30 mouse cellular contexts compared by ENCODE assay signal in the genomic region with DNA sequence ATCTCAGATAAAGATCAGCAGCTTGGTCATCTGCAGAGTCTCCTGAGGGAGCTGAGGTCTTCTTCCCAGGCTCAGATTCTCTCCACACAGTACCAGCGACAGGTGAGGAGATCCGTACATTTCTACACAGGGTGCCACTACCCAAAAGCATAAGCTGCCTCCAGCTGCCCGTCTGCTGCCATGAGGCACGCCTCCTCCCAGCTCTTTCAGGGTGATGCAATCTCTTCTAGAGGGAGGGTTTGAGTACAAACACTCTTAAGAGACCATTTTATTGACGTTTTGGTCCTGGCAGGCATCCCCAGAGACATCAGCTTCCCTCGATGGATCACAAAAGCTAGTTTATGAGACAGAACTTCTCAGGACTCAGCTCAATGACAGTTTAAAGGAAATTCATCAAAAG. TPM values are rescaled to one million over a fixed set of nuclear protein-coding genes. Genes with fewer than 3 reads are reported as not detected.
DNase-seq lines count a peak whose midpoint lies in the region; ATAC-seq and TF ChIP-seq lines count a peak whose summit lies in the region.
"Had no signal": no experiment of that assay in that cellular context is flagged by ENCODE, and none has a peak within 500 bp of the region (broad histone marks: within the 10 kb centered on the region; RNA-seq: fewer than 3 reads in every experiment).

No protein-coding gene starts in this region.

- no peak for TF ChIP-seq CTCF in liver, postnatal 0 days (IDR thresholded peaks at IDR 0.05; ENCODE audit: low read depth)

- H3K27me3 ChIP-seq in liver, embryonic 12.5 days (replicated peaks), result no peaks in the 10 kb centered on the region
- H3K27me3 ChIP-seq in liver, postnatal 0 days (ENCODE audit: insufficient read depth, low read length), result no peaks in the 10 kb centered on the region
- H3K27me3 ChIP-seq: embryonic facial prominence, embryonic 15.5 days; forebrain, embryonic 12.5 days; limb, embryonic 15.5 days; midbrain, embryonic 13.5 days; Patski had no signal

- H3K27ac ChIP-seq in liver, embryonic 12.5 days, result 0 out of 2 replicates have a peak overlapping the region, but pooled peaks have one; percentile 24
- no peak overlapping the region for H3K27ac ChIP-seq in liver, postnatal 0 days (ENCODE audit: low read depth)
- H3K27ac ChIP-seq: embryonic facial prominence, embryonic 10.5 days; embryonic facial prominence, embryonic 15.5 days; forebrain, embryonic 12.5 days; hindbrain, embryonic 14.5 days; layer of hippocampus, adult 2 months; limb, embryonic 10.5 days; limb, embryonic 15.5 days; liver, embryonic 14.5 days; midbrain, embryonic 13.5 days had no signal

- no peaks in the 10 kb centered on the region for H3K4me1 ChIP-seq in liver, embryonic 12.5 days
- H3K4me1 ChIP-seq in liver, postnatal 0 days (ENCODE audit: insufficient read depth), result no peaks in the 10 kb centered on the region
- H3K4me1 ChIP-seq: embryonic facial prominence, embryonic 10.5 days; embryonic facial prominence, embryonic 15.5 days; forebrain, embryonic 12.5 days; limb, embryonic 15.5 days; midbrain, embryonic 13.5 days had no signal

- H3K9ac ChIP-seq in liver, embryonic 12.5 days, result no peak overlapping the region
- H3K9ac ChIP-seq in liver, postnatal 0 days (replicated peaks), result no peak overlapping the region
- H3K9ac ChIP-seq: embryonic facial prominence, embryonic 15.5 days; forebrain, embryonic 12.5 days; forebrain, postnatal 0 days; hindbrain, embryonic 14.5 days; limb, embryonic 15.5 days; liver, embryonic 14.5 days; midbrain, embryonic 13.5 days had no signal

- H3K4me2 ChIP-seq in liver, embryonic 12.5 days, result no peak overlapping the region
- H3K4me2 ChIP-seq in liver, postnatal 0 days (ENCODE audit: low read depth, low read length), result no peak overlapping the region
- H3K4me2 ChIP-seq: embryonic facial prominence, embryonic 15.5 days; forebrain, embryonic 12.5 days; heart, embryonic 11.5 days; hindbrain, embryonic 14.5 days; limb, embryonic 15.5 days; midbrain, embryonic 13.5 days had no signal

- H3K9me3 ChIP-seq in liver, embryonic 12.5 days (replicated peaks), result no peaks in the 10 kb centered on the region
- no peaks in the 10 kb centered on the region for H3K9me3 ChIP-seq in liver, postnatal 0 days (ENCODE audit: low read length)
- H3K9me3 ChIP-seq: embryonic facial prominence, embryonic 10.5 days; embryonic facial prominence, embryonic 15.5 days; forebrain, embryonic 12.5 days; limb, embryonic 10.5 days; limb, embryonic 15.5 days; midbrain, embryonic 13.5 days had no signal

- H3K36me3 ChIP-seq in liver, embryonic 12.5 days, result peaks cover 64% of the 10 kb centered on the region
- peaks cover 61% of the 10 kb centered on the region for H3K36me3 ChIP-seq in liver, postnatal 0 days (replicated peaks; ENCODE audit: insufficient read depth, low read length)

- no peak for TF ChIP-seq EP300 in liver, postnatal 0 days (IDR thresholded peaks at IDR 0.05; ENCODE audit: low read depth)

- H3K4me3 ChIP-seq in liver, embryonic 12.5 days, result no peak overlapping the region
- no peak overlapping the region for H3K4me3 ChIP-seq in liver, postnatal 0 days (ENCODE audit: low read depth, low read length)
- H3K4me3 ChIP-seq: embryonic facial prominence, embryonic 10.5 days; embryonic facial prominence, embryonic 15.5 days; forebrain, embryonic 12.5 days; layer of hippocampus, adult 2 months; limb, embryonic 10.5 days; limb, embryonic 15.5 days; midbrain, embryonic 13.5 days had no signal

- no peak for DNase-seq in frontal cortex, postnatal 14 days (ENCODE audit: low spot score in 2 of 2)
- no peak for DNase-seq in liver, postnatal 0 days
- peak; percentile 20 for DNase-seq in MN1 (ENCODE audit: low spot score)
- DNase-seq in lung, postnatal 14 days, result peak; percentile 26
- no peak for DNase-seq in embryo, embryonic 10.5 days (ENCODE audit: low spot score)
- no peak for DNase-seq in Muller cell, postnatal 12 days (ENCODE audit: inconsistent ontology term)
- DNase-seq: cerebellum, adult 18-20 months; cerebellum, postnatal 10 days; forebrain, postnatal 0 days; gastrocnemius, postnatal 14 days; kidney, adult 11 months; kidney, postnatal 14 days; retina, postnatal 1 day; spleen, adult 18-20 months; thymus, adult 18-20 months; thymus, postnatal 25 days had no signal

- 79% methylated on average over 6 of the region's 6 CpGs for WGBS in liver, embryonic 12.5 days (ENCODE audit: insufficient replicate concordance)
- 64% methylated on average over 6 of the region's 6 CpGs for WGBS in liver, postnatal 0 days (ENCODE audit: insufficient replicate concordance)

- ATAC-seq in frontal cortex, adult (ENCODE audit: low TSS enrichment), result peak; percentile 57
- ATAC-seq in liver, embryonic 12.5 days, result no peak
- ATAC-seq in liver, postnatal 0 days, result no peak
- ATAC-seq: forebrain, postnatal 0 days; inflammation-experienced regulatory T-cells, adult 6 months; midbrain, embryonic 13.5 days; Patski had no signal

RNA-seq across cellular contexts. Expression of a gene that starts 9.0 kb away (rescaled TPM):
- polyA plus RNA-seq in liver, embryonic 12.5 days (2016; fragmentation: Nextera tagmentation; extraction: Ambion mirVana), result 12.5 and 13.1 TPM in 2 replicates
- polyA plus RNA-seq in liver, postnatal 0 days (2015; fragmentation: Nextera tagmentation; extraction: Ambion mirVana), result 17.7 and 18.4 TPM in 2 replicates
- polyA plus RNA-seq: Patski had no signal

RNA-seq across cellular contexts. Expression of a gene that starts 50.9 kb away (rescaled TPM):
- 31.4 and 36.3 TPM in 2 replicates for polyA plus RNA-seq in liver, embryonic 12.5 days (2016; fragmentation: Nextera tagmentation; extraction: Ambion mirVana)
- 38.7 and 42.2 TPM in 2 replicates for polyA plus RNA-seq in liver, postnatal 0 days (2015; fragmentation: Nextera tagmentation; extraction: Ambion mirVana)

RNA-seq across cellular contexts. Expression of a gene that starts 51.0 kb away (rescaled TPM):
- 0.35 and 0.39 TPM in 2 replicates for polyA plus RNA-seq in liver, embryonic 12.5 days (2016; fragmentation: Nextera tagmentation; extraction: Ambion mirVana)
- 0.70 and 1.3 TPM in 2 replicates for polyA plus RNA-seq in liver, postnatal 0 days (2015; fragmentation: Nextera tagmentation; extraction: Ambion mirVana)

Comparison
In these comparisons a context has a peak if more than half of its experiments do, and no peak if none do; other contexts are left out.
1. DNase-seq: peak in MN1 (single experiment) and lung, postnatal 14 days (single experiment); none in frontal cortex, postnatal 14 days (0 of 2), liver, postnatal 0 days (single experiment), embryo, embryonic 10.5 days (single experiment) and Muller cell, postnatal 12 days (single experiment).